Mouse (Mus musculus) spleen, adult 18-20 months (tissue): ENCODE data around the gene Asb15.

Source experiments
- DNase-seq, 2 experiments: peaks; one replicate each; pipeline ENCODE4 v3.0.0; 2022; ENCODE audit warnings: mixed read lengths in 2 of 2

The Asb15 gene

GRCm38 (mm10) chr6:24609531-24609930 is 81.6 kb downstream of the Asb15 start:
- DNase-seq = no peak

- no peak for DNase-seq
These were observed 82.4 kb downstream of the Asb15 start for GRCm38 (mm10) chr6:24610358-24610757.

DNA sequence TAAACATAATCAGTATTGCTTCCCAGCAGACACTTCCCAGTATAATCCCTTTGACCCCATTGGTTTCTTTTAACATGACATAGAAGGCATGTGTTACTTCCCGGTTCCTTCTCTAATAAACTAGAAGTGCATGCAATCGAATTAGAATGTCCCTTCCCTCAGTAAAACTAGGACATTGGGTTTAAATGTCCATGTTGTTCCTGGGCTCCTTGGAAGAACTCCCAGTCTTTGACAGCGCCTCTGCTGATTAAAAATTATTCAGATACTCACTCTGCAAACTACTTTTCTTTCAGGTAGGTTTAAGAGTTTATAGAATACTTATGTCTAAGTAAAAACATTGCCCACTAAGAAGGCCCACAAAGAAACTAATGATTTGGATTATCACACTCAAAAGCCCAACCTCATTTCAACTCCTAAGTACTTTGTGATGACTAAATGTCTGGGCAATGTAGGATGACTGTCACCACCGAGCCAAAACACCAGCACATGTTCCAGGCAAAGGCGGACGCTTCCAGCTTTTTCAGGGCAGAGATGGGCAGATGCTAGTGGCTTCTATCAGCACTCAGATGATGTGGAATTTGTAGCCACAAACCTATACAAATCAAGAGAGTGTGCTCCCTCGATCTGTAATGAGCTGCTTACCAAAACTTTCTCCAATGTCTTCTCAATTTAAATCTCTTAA is 84.3 kb downstream of the Asb15 start:
- DNase-seq = no peak

DNA sequence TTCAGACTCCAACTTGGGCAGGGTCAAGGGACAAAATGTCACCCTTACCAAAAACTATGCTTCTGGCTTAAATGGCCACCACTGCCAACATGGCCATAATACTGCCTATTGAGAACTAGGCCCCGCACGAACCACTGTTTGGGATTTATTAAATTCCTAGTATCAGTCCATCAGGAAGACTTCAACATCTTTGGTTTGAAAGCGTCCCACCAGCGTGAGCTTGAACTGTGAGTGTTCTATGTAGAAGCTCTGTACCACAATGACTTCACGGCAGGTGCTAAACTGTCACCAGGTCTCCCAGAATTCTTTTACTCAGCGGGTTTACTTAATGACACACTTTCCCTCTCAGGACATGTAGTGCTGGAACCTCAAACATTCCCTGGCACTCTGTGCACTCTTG is 85.4 kb downstream of the Asb15 start:
- DNase-seq = no peak

GRCm38 (mm10) chr6:24613918-24614317 is 86.0 kb downstream of the Asb15 start:
- no peak for DNase-seq

GRCm38 (mm10) chr6:24616746-24617145 is 88.8 kb downstream of the Asb15 start:
- no peak for DNase-seq

GRCm38 (mm10) chr6:24619285-24620045 is 91.5 kb downstream of the Asb15 start:
- no peak for DNase-seq

DNA sequence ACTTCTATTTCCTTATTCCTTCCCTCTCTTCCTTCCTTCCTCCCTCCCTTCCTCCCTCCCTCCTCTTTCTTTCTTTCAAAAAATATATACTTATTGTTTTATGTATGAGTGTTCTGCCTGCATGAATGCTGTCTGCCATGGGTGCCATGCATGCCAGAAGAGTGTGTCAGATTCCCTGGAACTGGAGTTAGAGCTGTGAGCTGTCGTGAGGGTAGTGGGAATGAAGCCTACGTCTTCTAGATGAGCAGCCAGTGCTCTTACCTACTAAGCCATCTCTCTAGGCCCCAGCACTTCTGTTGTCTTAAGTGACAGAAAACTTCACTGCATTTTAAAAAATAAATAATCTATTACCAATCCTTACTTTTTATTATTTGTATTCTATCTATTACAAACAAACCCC is 93.0 kb downstream of the Asb15 start:
- no peak for DNase-seq

- no peak for DNase-seq
These were observed 94.2 kb downstream of the Asb15 start for GRCm38 (mm10) chr6:24622098-24622497.
